ENCODE assay signal across 10 mouse cellular contexts in genomic region chr1:92936467-92936866, GRCm38 (mm10). TPM values are rescaled to one million over a fixed set of nuclear protein-coding genes. Genes with fewer than 3 reads are reported as not detected.
A peak's percentile ranks its signal among the peaks of the same experiment; 100 is the strongest.
DNase-seq lines count a peak whose midpoint lies in the region; ATAC-seq lines count a peak whose summit lies in the region.
"Had no signal": no experiment of that assay in that cellular context is flagged by ENCODE, and none has a peak within 500 bp of the region (broad histone marks: within the 10 kb centered on the region; RNA-seq: fewer than 3 reads in every experiment).

No protein-coding gene starts in this region.

- H3K36me3 ChIP-seq in heart, embryonic 16.5 days (ENCODE audit: control insufficient read depth, insufficient read depth): peaks cover 22% of the 10 kb centered on the region
- H3K36me3 ChIP-seq in hindbrain, embryonic 14.5 days (replicated peaks; ENCODE audit: control insufficient read depth, insufficient read depth): peaks cover 37% of the 10 kb centered on the region
- H3K36me3 ChIP-seq in liver, embryonic 13.5 days: peaks cover 32% of the 10 kb centered on the region
- peaks cover 36% of the 10 kb centered on the region for H3K36me3 ChIP-seq in neural tube, embryonic 15.5 days

- no peak for DNase-seq in heart, adult 18-20 months
- no peak for DNase-seq in hindbrain, embryonic 14.5 days (ENCODE audit: low spot score)
- DNase-seq in liver, embryonic 13.5 days: no peak
- no peak for DNase-seq in spleen, adult 12 weeks (ENCODE audit: low spot score)
- DNase-seq in ovary, postnatal 10 days (ENCODE audit: low spot score): no peak
- DNase-seq in left cerebral cortex, postnatal 25 days (ENCODE audit: low spot score in 2 of 2): no peak
- DNase-seq: gastrocnemius, postnatal 14 days had no signal

- no peak overlapping the region; the same call in 1 of the 2 replicates for H3K9ac ChIP-seq in heart, embryonic 16.5 days (ENCODE audit: low read length)
- peak overlapping the region; percentile 93 for H3K9ac ChIP-seq in hindbrain, embryonic 14.5 days
- H3K9ac ChIP-seq in liver, embryonic 13.5 days: 0 out of 2 replicates have a peak overlapping the region, but pooled peaks have one; percentile 73
- 0 out of 2 replicates have a peak overlapping the region, but pooled peaks have one; percentile 9 for H3K9ac ChIP-seq in neural tube, embryonic 15.5 days (replicated peaks)
- H3K9ac ChIP-seq: limb, embryonic 15.5 days had no signal

- no peak overlapping the region for H3K4me3 ChIP-seq in heart, embryonic 16.5 days (ENCODE audit: low read length)
- peak overlapping the region; percentile 88; the same call in 1 of the 2 replicates for H3K4me3 ChIP-seq in hindbrain, embryonic 14.5 days (replicated peaks; ENCODE audit: low read length)
- no peak overlapping the region; the same call in 1 of the 2 replicates for H3K4me3 ChIP-seq in liver, embryonic 13.5 days (replicated peaks)
- peak overlapping the region; percentile 67 for H3K4me3 ChIP-seq in neural tube, embryonic 15.5 days (replicated peaks)

- intact Hi-C loops in left cerebral cortex, postnatal 25 days (cut with DNase I): no loop called here

- peaks cover 7% of the 10 kb centered on the region; the same call in 1 of the 2 replicates for H3K9me3 ChIP-seq in heart, embryonic 16.5 days (replicated peaks; ENCODE audit: control insufficient read depth, low read length)
- no peaks in the 10 kb centered on the region for H3K9me3 ChIP-seq in hindbrain, embryonic 14.5 days (ENCODE audit: control insufficient read depth, low read length)
- H3K9me3 ChIP-seq in liver, embryonic 13.5 days (replicated peaks): no peaks in the 10 kb centered on the region
- H3K9me3 ChIP-seq in neural tube, embryonic 15.5 days (replicated peaks): no peaks in the 10 kb centered on the region
- H3K9me3 ChIP-seq: limb, embryonic 15.5 days had no signal

- 91% methylated on average over 3 of the region's 3 CpGs for WGBS in heart, embryonic 16.5 days
- 66% methylated on average over 3 of the region's 3 CpGs for whole genome bisulfite sequencing in hindbrain, embryonic 14.5 days
- 66% methylated on average over 3 of the region's 3 CpGs for WGBS in liver, embryonic 13.5 days (ENCODE audit: insufficient replicate concordance)
- WGBS in neural tube, embryonic 15.5 days: 47% methylated on average over 3 of the region's 3 CpGs

- peaks cover 20% of the 10 kb centered on the region for H3K4me1 ChIP-seq in heart, embryonic 16.5 days (ENCODE audit: control insufficient read depth, insufficient read depth, low read length)
- peaks cover 22% of the 10 kb centered on the region for H3K4me1 ChIP-seq in hindbrain, embryonic 14.5 days (replicated peaks; ENCODE audit: control insufficient read depth, insufficient read depth, low read length)
- H3K4me1 ChIP-seq in liver, embryonic 13.5 days (replicated peaks): peaks cover 28% of the 10 kb centered on the region
- H3K4me1 ChIP-seq in neural tube, embryonic 15.5 days: peaks cover 33% of the 10 kb centered on the region

- no peak overlapping the region for H3K27ac ChIP-seq in heart, embryonic 16.5 days (ENCODE audit: low read length)
- H3K27ac ChIP-seq in hindbrain, embryonic 14.5 days: no peak overlapping the region
- H3K27ac ChIP-seq in liver, embryonic 13.5 days: peak overlapping the region; percentile 47; the same call in 1 of the 2 replicates
- no peak overlapping the region for H3K27ac ChIP-seq in neural tube, embryonic 15.5 days (replicated peaks)
- H3K27ac ChIP-seq: limb, embryonic 15.5 days had no signal

- no peak for ATAC-seq in heart, embryonic 16.5 days (replicated peaks; ENCODE audit: extremely low read depth, insufficient read depth, low FRiP score)
- ATAC-seq in hindbrain, embryonic 14.5 days (ENCODE audit: low FRiP score): no peak
- ATAC-seq in liver, embryonic 13.5 days (ENCODE audit: low read depth): no peak
- no peak for ATAC-seq in neural tube, embryonic 15.5 days (ENCODE audit: low FRiP score)

- peak overlapping the region; percentile 94 for H3K4me2 ChIP-seq in heart, embryonic 16.5 days (ENCODE audit: low read depth, low read length)
- H3K4me2 ChIP-seq in hindbrain, embryonic 14.5 days (replicated peaks): peak overlapping the region; percentile 69
- H3K4me2 ChIP-seq in liver, embryonic 13.5 days: peak overlapping the region; percentile 94; the same call in 1 of the 2 replicates
- peak overlapping the region; percentile 90 for H3K4me2 ChIP-seq in neural tube, embryonic 15.5 days

- H3K27me3 ChIP-seq in heart, embryonic 16.5 days (ENCODE audit: control insufficient read depth, insufficient read depth, low read length): no peaks in the 10 kb centered on the region
- no peaks in the 10 kb centered on the region for H3K27me3 ChIP-seq in hindbrain, embryonic 14.5 days (ENCODE audit: control insufficient read depth, insufficient read depth, low read length)
- no peaks in the 10 kb centered on the region for H3K27me3 ChIP-seq in liver, embryonic 13.5 days
- no peaks in the 10 kb centered on the region for H3K27me3 ChIP-seq in neural tube, embryonic 15.5 days (replicated peaks)
- H3K27me3 ChIP-seq: limb, embryonic 15.5 days had no signal

RNA-seq across cellular contexts. Expression of gene Capn10, which starts 2.3 kb away (rescaled TPM):
- 26.9 and 27.1 TPM in 2 replicates for polyA plus RNA-seq in heart, embryonic 16.5 days (2015; fragmentation: Nextera tagmentation; extraction: Ambion mirVana)
- total RNA-seq in heart, adult 18-20 months (2021): 1 to 10 TPM; 5.6 to 7.2 TPM
- 48.2 and 50.6 TPM in 2 replicates for polyA plus RNA-seq in hindbrain, embryonic 14.5 days (2014; fragmentation: Nextera tagmentation; extraction: Ambion mirVana)
- 10.1 and 10.9 TPM in 2 replicates for polyA plus RNA-seq in liver, embryonic 13.5 days (2015; fragmentation: Nextera tagmentation; extraction: Ambion mirVana)
- polyA plus RNA-seq in neural tube, embryonic 15.5 days (2015; fragmentation: Nextera tagmentation; extraction: Ambion mirVana): 55.4 and 60.8 TPM in 2 replicates
- total RNA-seq in left cerebral cortex, postnatal 25 days (2021): 10 to 100 TPM; 44.4 to 47.8 TPM

RNA-seq across cellular contexts. Expression of gene Gpr35, which starts 14.2 kb away (rescaled TPM):
- 0.55 and 0.83 TPM in 2 replicates for polyA plus RNA-seq in heart, embryonic 16.5 days (2015; fragmentation: Nextera tagmentation; extraction: Ambion mirVana)
- total RNA-seq in heart, adult 18-20 months (2021): under 1 TPM; 0.59 to 0.62 TPM
- polyA plus RNA-seq in hindbrain, embryonic 14.5 days (2014; fragmentation: Nextera tagmentation; extraction: Ambion mirVana): 0.32 and 0.98 TPM in 2 replicates
- 0.37 and 0.42 TPM in 2 replicates for polyA plus RNA-seq in liver, embryonic 13.5 days (2015; fragmentation: Nextera tagmentation; extraction: Ambion mirVana)
- 0.64 and 1.0 TPM in 2 replicates for polyA plus RNA-seq in neural tube, embryonic 15.5 days (2015; fragmentation: Nextera tagmentation; extraction: Ambion mirVana)
- under 1 TPM; 0.18 to 0.48 TPM for total RNA-seq in left cerebral cortex, postnatal 25 days (2021)

RNA-seq across cellular contexts. Expression of gene Rnpepl1, which starts 25.9 kb away (rescaled TPM):
- 29.8 and 45.6 TPM in 2 replicates for polyA plus RNA-seq in heart, embryonic 16.5 days (2015; fragmentation: Nextera tagmentation; extraction: Ambion mirVana)
- total RNA-seq in heart, adult 18-20 months (2021): 10 to 100 TPM; 69.4 to 69.9 TPM
- polyA plus RNA-seq in hindbrain, embryonic 14.5 days (2014; fragmentation: Nextera tagmentation; extraction: Ambion mirVana): 29.1 and 29.2 TPM in 2 replicates
- 12.3 and 13.1 TPM in 2 replicates for polyA plus RNA-seq in liver, embryonic 13.5 days (2015; fragmentation: Nextera tagmentation; extraction: Ambion mirVana)
- 29.8 and 33.4 TPM in 2 replicates for polyA plus RNA-seq in neural tube, embryonic 15.5 days (2015; fragmentation: Nextera tagmentation; extraction: Ambion mirVana)
- total RNA-seq in left cerebral cortex, postnatal 25 days (2021): 10 to 100 TPM; 32.3 to 32.9 TPM

RNA-seq across cellular contexts. Expression of gene Dusp28, which starts 29.7 kb away (rescaled TPM):
- polyA plus RNA-seq in heart, embryonic 16.5 days (2015; fragmentation: Nextera tagmentation; extraction: Ambion mirVana): 16.6 and 18.5 TPM in 2 replicates
- 10 to 100 TPM; 16.9 to 18.5 TPM for total RNA-seq in heart, adult 18-20 months (2021)
- 12.2 and 12.4 TPM in 2 replicates for polyA plus RNA-seq in hindbrain, embryonic 14.5 days (2014; fragmentation: Nextera tagmentation; extraction: Ambion mirVana)
- polyA plus RNA-seq in liver, embryonic 13.5 days (2015; fragmentation: Nextera tagmentation; extraction: Ambion mirVana): 6.7 and 7.5 TPM in 2 replicates
- polyA plus RNA-seq in neural tube, embryonic 15.5 days (2015; fragmentation: Nextera tagmentation; extraction: Ambion mirVana): 17.2 and 17.9 TPM in 2 replicates
- total RNA-seq in left cerebral cortex, postnatal 25 days (2021): 10 to 100 TPM; 11.7 to 13.0 TPM

RNA-seq across cellular contexts. Expression of gene Ankmy1, which starts 33.8 kb away (rescaled TPM):
- polyA plus RNA-seq in heart, embryonic 16.5 days (2015; fragmentation: Nextera tagmentation; extraction: Ambion mirVana): 0.44 and 0.67 TPM in 2 replicates
- not detected for total RNA-seq in heart, adult 18-20 months (2021)
- polyA plus RNA-seq in hindbrain, embryonic 14.5 days (2014; fragmentation: Nextera tagmentation; extraction: Ambion mirVana): 1.2 and 1.5 TPM in 2 replicates
- 0.09 TPM in 1 of 2 replicates, not detected in the other for polyA plus RNA-seq in liver, embryonic 13.5 days (2015; fragmentation: Nextera tagmentation; extraction: Ambion mirVana)
- polyA plus RNA-seq in neural tube, embryonic 15.5 days (2015; fragmentation: Nextera tagmentation; extraction: Ambion mirVana): 0.69 and 1.3 TPM in 2 replicates
- total RNA-seq in left cerebral cortex, postnatal 25 days (2021): under 1 TPM; 0.32 to 0.41 TPM

Comparison
In these comparisons a context has a peak if more than half of its experiments do, and no peak if none do; other contexts are left out.
1. H3K4me3 ChIP-seq: peak in hindbrain, embryonic 14.5 days (single experiment) and neural tube, embryonic 15.5 days (single experiment); none in heart, embryonic 16.5 days (single experiment) and liver, embryonic 13.5 days (single experiment).
2. Peak in every context shown above with its lines, with median percentiles within 50 percentile points of each other: H3K4me2 ChIP-seq.